Mouse (Mus musculus): ENCODE data around the gene Fubp1. TPM values are rescaled to one million over a fixed set of nuclear protein-coding genes. Genes with fewer than 3 reads are reported as not detected.

The Fubp1 gene
- polyA plus RNA-seq, 1 experiment = 88.2 TPM

GRCm38 (mm10) chr3:152171236-152171635, 39.0 kb upstream of the Fubp1 start:
- Histone ChIP-seq H3K4me3 (ENCODE audit: insufficient read depth, low read length) (no peak overlapping the region), H3K27ac (ENCODE audit: insufficient read depth, low read length) (no peak overlapping the region)
- no peak for TF ChIP-seq CTCF (IDR thresholded peaks at IDR 0.05; ENCODE audit: extremely low read depth, insufficient read depth, low read length)
- TF ChIP-seq POLR2A (IDR thresholded peaks at IDR 0.05; ENCODE audit: extremely low read depth, insufficient read depth, low read length) = no peak

GRCm38 (mm10) chr3:152171862-152172261, 38.4 kb upstream of the Fubp1 start:
- no peak for TF ChIP-seq POLR2A (IDR thresholded peaks at IDR 0.05; ENCODE audit: extremely low read depth, insufficient read depth, low read length)
- no peak for TF ChIP-seq CTCF (IDR thresholded peaks at IDR 0.05; ENCODE audit: extremely low read depth, insufficient read depth, low read length)
- Histone ChIP-seq H3K4me3 (ENCODE audit: insufficient read depth, low read length) (no peak overlapping the region), H3K27ac (ENCODE audit: insufficient read depth, low read length) (no peak overlapping the region), H3K4me1 (ENCODE audit: control insufficient read depth, insufficient read depth, low read length) (no peaks in the 10 kb centered on the region)

More at GRCm38 (mm10) chr3:152171236-152171635, 39.0 kb upstream of the Fubp1 start:
- H3K4me1 ChIP-seq (ENCODE audit: control insufficient read depth, insufficient read depth, low read length) = no peaks in the 10 kb centered on the region

GRCm38 (mm10) chr3:152172322-152172935, 37.8 kb upstream of the Fubp1 start:
- TF ChIP-seq CTCF (IDR thresholded peaks at IDR 0.05; ENCODE audit: extremely low read depth, insufficient read depth, low read length) (no peak), POLR2A (IDR thresholded peaks at IDR 0.05; ENCODE audit: extremely low read depth, insufficient read depth, low read length) (no peak)
- Histone ChIP-seq H3K4me3 (ENCODE audit: insufficient read depth, low read length) (no peak overlapping the region), H3K27ac (ENCODE audit: insufficient read depth, low read length) (no peak overlapping the region), H3K4me1 (ENCODE audit: control insufficient read depth, insufficient read depth, low read length) (no peaks in the 10 kb centered on the region)

GRCm38 (mm10) chr3:152178816-152179215, 31.4 kb upstream of the Fubp1 start:
- Histone ChIP-seq H3K4me3 (ENCODE audit: insufficient read depth, low read length) (no peak overlapping the region), H3K4me1 (ENCODE audit: control insufficient read depth, insufficient read depth, low read length) (no peaks in the 10 kb centered on the region), H3K27ac (ENCODE audit: insufficient read depth, low read length) (no peak overlapping the region)
- no peak for TF ChIP-seq POLR2A (IDR thresholded peaks at IDR 0.05; ENCODE audit: extremely low read depth, insufficient read depth, low read length)
- no peak for TF ChIP-seq CTCF (IDR thresholded peaks at IDR 0.05; ENCODE audit: extremely low read depth, insufficient read depth, low read length)

- Histone ChIP-seq H3K4me3 (ENCODE audit: insufficient read depth, low read length) (no peak overlapping the region), H3K27ac (ENCODE audit: insufficient read depth, low read length) (no peak overlapping the region), H3K4me1 (ENCODE audit: control insufficient read depth, insufficient read depth, low read length) (no peaks in the 10 kb centered on the region)
- TF ChIP-seq CTCF (IDR thresholded peaks at IDR 0.05; ENCODE audit: extremely low read depth, insufficient read depth, low read length) = no peak
- TF ChIP-seq POLR2A (IDR thresholded peaks at IDR 0.05; ENCODE audit: extremely low read depth, insufficient read depth, low read length) = no peak
These were observed 30.9 kb upstream of the Fubp1 start for GRCm38 (mm10) chr3:152179285-152179684.

GRCm38 (mm10) chr3:152180624-152181023, 29.6 kb upstream of the Fubp1 start:
- no peaks in the 10 kb centered on the region for H3K4me1 ChIP-seq (ENCODE audit: control insufficient read depth, insufficient read depth, low read length)
- H3K27ac ChIP-seq (ENCODE audit: insufficient read depth, low read length) = no peak overlapping the region
- no peak for TF ChIP-seq CTCF (IDR thresholded peaks at IDR 0.05; ENCODE audit: extremely low read depth, insufficient read depth, low read length)
- TF ChIP-seq POLR2A (IDR thresholded peaks at IDR 0.05; ENCODE audit: extremely low read depth, insufficient read depth, low read length) = no peak
- no peak overlapping the region for H3K4me3 ChIP-seq (ENCODE audit: insufficient read depth, low read length)

GRCm38 (mm10) chr3:152183522-152183921, 26.7 kb upstream of the Fubp1 start:
- no peak overlapping the region for H3K4me3 ChIP-seq (ENCODE audit: insufficient read depth, low read length)
- H3K27ac ChIP-seq (ENCODE audit: insufficient read depth, low read length) = no peak overlapping the region
- no peaks in the 10 kb centered on the region for H3K4me1 ChIP-seq (ENCODE audit: control insufficient read depth, insufficient read depth, low read length)
- no peak for TF ChIP-seq CTCF (IDR thresholded peaks at IDR 0.05; ENCODE audit: extremely low read depth, insufficient read depth, low read length)
- TF ChIP-seq POLR2A (IDR thresholded peaks at IDR 0.05; ENCODE audit: extremely low read depth, insufficient read depth, low read length) = no peak

GRCm38 (mm10) chr3:152186106-152186505, 24.1 kb upstream of the Fubp1 start:
- H3K4me3 ChIP-seq (ENCODE audit: insufficient read depth, low read length) = no peak overlapping the region
- TF ChIP-seq CTCF (IDR thresholded peaks at IDR 0.05; ENCODE audit: extremely low read depth, insufficient read depth, low read length) (no peak), POLR2A (IDR thresholded peaks at IDR 0.05; ENCODE audit: extremely low read depth, insufficient read depth, low read length) (no peak)
- no peak overlapping the region for H3K27ac ChIP-seq (ENCODE audit: insufficient read depth, low read length)
- H3K4me1 ChIP-seq (ENCODE audit: control insufficient read depth, insufficient read depth, low read length) = peaks cover 3% of the 10 kb centered on the region; the same call in 1 of the 2 replicates

- no peak for TF ChIP-seq CTCF (IDR thresholded peaks at IDR 0.05; ENCODE audit: extremely low read depth, insufficient read depth, low read length)
- TF ChIP-seq POLR2A (IDR thresholded peaks at IDR 0.05; ENCODE audit: extremely low read depth, insufficient read depth, low read length) = no peak
- H3K4me3 ChIP-seq (ENCODE audit: insufficient read depth, low read length) = no peak overlapping the region
- peaks cover 5% of the 10 kb centered on the region; the same call in 1 of the 2 replicates for H3K4me1 ChIP-seq (ENCODE audit: control insufficient read depth, insufficient read depth, low read length)
- H3K27ac ChIP-seq (ENCODE audit: insufficient read depth, low read length) = no peak overlapping the region
These were observed 20.9 kb upstream of the Fubp1 start for GRCm38 (mm10) chr3:152189306-152189705.
